Mouse (Mus musculus): ENCODE data around the gene Cars. TPM values are rescaled to one million over a fixed set of nuclear protein-coding genes. Genes with fewer than 3 reads are reported as not detected.

Gene Cars
- polyA plus RNA-seq, 1 experiment from 2014 or later, result 70.5 TPM

GRCm38 (mm10) chr7:143626178-143626577 lies 26.3 kb upstream of the Cars start:
- H3K4me1 ChIP-seq (ENCODE audit: control insufficient read depth, insufficient read depth, low read length), result no peaks in the 10 kb centered on the region
- H3K9ac ChIP-seq (ENCODE audit: low read depth, low read length), result no peak overlapping the region
- no peak overlapping the region for H3K4me3 ChIP-seq (ENCODE audit: low read depth, low read length)
- H3K27me3 ChIP-seq (ENCODE audit: control insufficient read depth, insufficient read depth, low read depth, low read length), result no peaks in the 10 kb centered on the region
- no peaks in the 10 kb centered on the region for H3K36me3 ChIP-seq (ENCODE audit: control insufficient read depth, insufficient read depth, low read length)
- WGBS, result 69% methylated on average over 2 of the region's 2 CpGs
- H3K27ac ChIP-seq (ENCODE audit: low read length), result no peak overlapping the region
- no peaks in the 10 kb centered on the region for H3K9me3 ChIP-seq (replicated peaks; ENCODE audit: control insufficient read depth, low read length, poor library complexity, severe bottlenecking)
- no peak overlapping the region for H3K4me2 ChIP-seq (ENCODE audit: low read length)
- ATAC-seq, result no peak

- Histone ChIP-seq H3K9ac (ENCODE audit: low read depth, low read length) (no peak overlapping the region), H3K27me3 (ENCODE audit: control insufficient read depth, insufficient read depth, low read depth, low read length) (no peaks in the 10 kb centered on the region), H3K36me3 (ENCODE audit: control insufficient read depth, insufficient read depth, low read length) (no peaks in the 10 kb centered on the region), H3K4me3 (ENCODE audit: low read depth, low read length) (no peak overlapping the region), H3K9me3 (replicated peaks; ENCODE audit: control insufficient read depth, low read length, poor library complexity, severe bottlenecking) (no peaks in the 10 kb centered on the region), H3K4me1 (ENCODE audit: control insufficient read depth, insufficient read depth, low read length) (no peaks in the 10 kb centered on the region), H3K27ac (ENCODE audit: low read length) (no peak overlapping the region), H3K4me2 (ENCODE audit: low read length) (no peak overlapping the region)
- 63% methylated on average over 5 of the region's 5 CpGs for WGBS
- no peak for ATAC-seq
Measured at GRCm38 (mm10) chr7:143625151-143625550, 25.3 kb upstream of the Cars start.

GRCm38 (mm10) chr7:143624561-143624960 lies 24.7 kb upstream of the Cars start:
- no peaks in the 10 kb centered on the region for H3K4me1 ChIP-seq (ENCODE audit: control insufficient read depth, insufficient read depth, low read length)
- H3K27me3 ChIP-seq (ENCODE audit: control insufficient read depth, insufficient read depth, low read depth, low read length), result no peaks in the 10 kb centered on the region
- H3K9me3 ChIP-seq (replicated peaks; ENCODE audit: control insufficient read depth, low read length, poor library complexity, severe bottlenecking), result no peaks in the 10 kb centered on the region
- 88% methylated on average over 3 of the region's 3 CpGs for whole genome bisulfite sequencing
- H3K36me3 ChIP-seq (ENCODE audit: control insufficient read depth, insufficient read depth, low read length), result no peaks in the 10 kb centered on the region
- H3K4me3 ChIP-seq (ENCODE audit: low read depth, low read length), result no peak overlapping the region
- no peak for ATAC-seq
- no peak overlapping the region for H3K9ac ChIP-seq (ENCODE audit: low read depth, low read length)
- H3K4me2 ChIP-seq (ENCODE audit: low read length), result no peak overlapping the region
- no peak overlapping the region for H3K27ac ChIP-seq (ENCODE audit: low read length)

- Histone ChIP-seq H3K36me3 (ENCODE audit: control insufficient read depth, insufficient read depth, low read length) (no peaks in the 10 kb centered on the region), H3K27ac (ENCODE audit: low read length) (no peak overlapping the region), H3K4me2 (ENCODE audit: low read length) (no peak overlapping the region), H3K9me3 (replicated peaks; ENCODE audit: control insufficient read depth, low read length, poor library complexity, severe bottlenecking) (no peaks in the 10 kb centered on the region), H3K4me1 (ENCODE audit: control insufficient read depth, insufficient read depth, low read length) (no peaks in the 10 kb centered on the region), H3K9ac (ENCODE audit: low read depth, low read length) (no peak overlapping the region), H3K4me3 (ENCODE audit: low read depth, low read length) (no peak overlapping the region), H3K27me3 (ENCODE audit: control insufficient read depth, insufficient read depth, low read depth, low read length) (no peaks in the 10 kb centered on the region)
- no peak for ATAC-seq
- 68% methylated on average over 1 of the region's 1 CpGs for WGBS
Measured at GRCm38 (mm10) chr7:143620951-143621350, 21.1 kb upstream of the Cars start.

- Histone ChIP-seq H3K36me3 (ENCODE audit: control insufficient read depth, insufficient read depth, low read length) (no peaks in the 10 kb centered on the region), H3K4me1 (ENCODE audit: control insufficient read depth, insufficient read depth, low read length) (no peaks in the 10 kb centered on the region), H3K9me3 (replicated peaks; ENCODE audit: control insufficient read depth, low read length, poor library complexity, severe bottlenecking) (no peaks in the 10 kb centered on the region), H3K9ac (ENCODE audit: low read depth, low read length) (no peak overlapping the region), H3K4me2 (ENCODE audit: low read length) (no peak overlapping the region), H3K4me3 (ENCODE audit: low read depth, low read length) (no peak overlapping the region), H3K27ac (ENCODE audit: low read length) (no peak overlapping the region), H3K27me3 (ENCODE audit: control insufficient read depth, insufficient read depth, low read depth, low read length) (no peaks in the 10 kb centered on the region)
- WGBS, result 73% methylated on average over 9 of the region's 9 CpGs
- ATAC-seq, result no peak
Measured at GRCm38 (mm10) chr7:143614404-143615135, 14.7 kb upstream of the Cars start.

GRCm38 (mm10) chr7:143612215-143612614 lies 12.3 kb upstream of the Cars start:
- H3K9me3 ChIP-seq (replicated peaks; ENCODE audit: control insufficient read depth, low read length, poor library complexity, severe bottlenecking), result no peaks in the 10 kb centered on the region
- H3K4me3 ChIP-seq (ENCODE audit: low read depth, low read length), result no peak overlapping the region
- H3K36me3 ChIP-seq (ENCODE audit: control insufficient read depth, insufficient read depth, low read length), result no peaks in the 10 kb centered on the region
- no peak overlapping the region for H3K9ac ChIP-seq (ENCODE audit: low read depth, low read length)
- no peak for ATAC-seq
- H3K27ac ChIP-seq (ENCODE audit: low read length), result no peak overlapping the region
- no peak overlapping the region for H3K4me2 ChIP-seq (ENCODE audit: low read length)
- 58% methylated on average over 3 of the region's 3 CpGs for whole genome bisulfite sequencing
- H3K27me3 ChIP-seq (ENCODE audit: control insufficient read depth, insufficient read depth, low read depth, low read length), result no peaks in the 10 kb centered on the region
- no peaks in the 10 kb centered on the region for H3K4me1 ChIP-seq (ENCODE audit: control insufficient read depth, insufficient read depth, low read length)

- H3K9ac ChIP-seq (ENCODE audit: low read depth, low read length), result no peak overlapping the region
- H3K9me3 ChIP-seq (replicated peaks; ENCODE audit: control insufficient read depth, low read length, poor library complexity, severe bottlenecking), result no peaks in the 10 kb centered on the region
- H3K27me3 ChIP-seq (ENCODE audit: control insufficient read depth, insufficient read depth, low read depth, low read length), result no peaks in the 10 kb centered on the region
- no peak overlapping the region for H3K27ac ChIP-seq (ENCODE audit: low read length)
- H3K4me2 ChIP-seq (ENCODE audit: low read length), result no peak overlapping the region
- 92% methylated on average over 3 of the region's 3 CpGs for WGBS
- ATAC-seq, result no peak
- no peaks in the 10 kb centered on the region for H3K36me3 ChIP-seq (ENCODE audit: control insufficient read depth, insufficient read depth, low read length)
- no peak overlapping the region for H3K4me3 ChIP-seq (ENCODE audit: low read depth, low read length)
- peaks cover 3% of the 10 kb centered on the region; the same call in 1 of the 2 replicates for H3K4me1 ChIP-seq (ENCODE audit: control insufficient read depth, insufficient read depth, low read length)
Measured at GRCm38 (mm10) chr7:143605321-143605720, 5.4 kb upstream of the Cars start.

GRCm38 (mm10) chr7:143604889-143605288 lies 5.0 kb upstream of the Cars start:
- Histone ChIP-seq H3K4me3 (ENCODE audit: low read depth, low read length) (no peak overlapping the region), H3K9me3 (replicated peaks; ENCODE audit: control insufficient read depth, low read length, poor library complexity, severe bottlenecking) (no peaks in the 10 kb centered on the region), H3K27ac (ENCODE audit: low read length) (no peak overlapping the region), H3K36me3 (ENCODE audit: control insufficient read depth, insufficient read depth, low read length) (no peaks in the 10 kb centered on the region), H3K9ac (ENCODE audit: low read depth, low read length) (no peak overlapping the region), H3K4me2 (ENCODE audit: low read length) (no peak overlapping the region), H3K27me3 (ENCODE audit: control insufficient read depth, insufficient read depth, low read depth, low read length) (no peaks in the 10 kb centered on the region), H3K4me1 (ENCODE audit: control insufficient read depth, insufficient read depth, low read length) (peaks cover 3% of the 10 kb centered on the region; the same call in 1 of the 2 replicates)
- no peak for ATAC-seq
- 71% methylated on average over 2 of the region's 2 CpGs for WGBS

GRCm38 (mm10) chr7:143601705-143602104 lies 1.8 kb upstream of the Cars start:
- Histone ChIP-seq H3K4me1 (ENCODE audit: control insufficient read depth, insufficient read depth, low read length) (peaks cover 12% of the 10 kb centered on the region), H3K27ac (ENCODE audit: low read length) (no peak overlapping the region), H3K4me3 (ENCODE audit: low read depth, low read length) (no peak overlapping the region), H3K4me2 (ENCODE audit: low read length) (no peak overlapping the region), H3K36me3 (ENCODE audit: control insufficient read depth, insufficient read depth, low read length) (no peaks in the 10 kb centered on the region), H3K27me3 (ENCODE audit: control insufficient read depth, insufficient read depth, low read depth, low read length) (no peaks in the 10 kb centered on the region), H3K9me3 (replicated peaks; ENCODE audit: control insufficient read depth, low read length, poor library complexity, severe bottlenecking) (no peaks in the 10 kb centered on the region), H3K9ac (ENCODE audit: low read depth, low read length) (no peak overlapping the region)
- ATAC-seq, result no peak
- WGBS, result 72% methylated on average over 2 of the region's 2 CpGs

All from midbrain, embryonic 16.5 days (tissue).